Mouse (Mus musculus): ENCODE measurements around the gene Prss32. TPM values are rescaled to one million over a fixed set of nuclear protein-coding genes. Genes with fewer than 3 reads are reported as not detected.
"Not testable (repeated sequence)": the region's sequence is repeated elsewhere in the genome, so short reads cannot be mapped to it uniquely, and the experiment has no call there.

The Prss32 gene
- total and polyA plus RNA-seq, 2 experiments from 2014 or later, result 0.25 TPM; not detected in 1

DNA sequence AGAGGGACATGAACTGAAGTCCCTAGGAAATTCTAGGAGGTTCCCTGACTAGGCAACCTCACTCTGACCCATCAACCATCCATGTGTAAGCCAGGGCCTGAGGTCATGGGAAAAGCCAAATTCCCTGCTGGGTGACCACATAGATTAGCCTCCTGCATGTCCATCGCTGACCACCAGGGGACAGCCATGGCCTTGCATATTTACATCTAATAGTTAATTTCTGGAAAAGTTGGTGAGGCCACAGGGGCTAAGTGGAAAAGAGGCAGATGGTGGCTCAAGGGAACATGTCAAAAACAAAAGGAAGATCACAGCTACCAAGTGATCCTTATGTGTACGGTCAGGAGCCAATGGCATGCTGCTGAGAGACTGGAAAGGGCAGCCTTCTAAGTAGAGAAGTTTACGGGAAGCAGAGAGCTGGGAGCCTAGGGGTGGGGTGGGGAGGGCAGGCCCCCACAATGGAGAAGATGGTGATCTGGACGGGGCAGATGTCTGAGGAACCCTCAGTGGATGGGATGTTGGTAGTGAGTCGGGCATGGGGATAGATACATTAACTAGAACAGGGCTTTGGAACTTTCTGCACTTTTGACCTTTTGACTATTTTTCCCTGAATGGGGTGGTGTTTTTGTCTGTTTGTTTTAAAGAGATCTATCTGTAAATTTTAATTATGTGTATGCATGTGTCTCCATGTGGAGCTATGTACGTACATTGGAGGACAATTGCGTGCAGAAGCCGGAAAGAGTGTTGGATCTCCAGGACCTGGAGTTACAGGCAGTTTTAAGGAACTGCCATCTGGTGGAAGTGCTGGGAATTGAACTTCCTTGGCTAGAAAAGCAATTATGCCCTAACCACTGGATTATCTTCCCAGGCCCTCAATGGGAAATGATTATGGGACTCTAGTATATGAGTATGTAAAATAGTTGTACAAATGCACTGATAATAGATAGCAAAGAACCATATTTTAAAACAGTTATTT lies 30.5 kb downstream of the Prss32 start:
- TF ChIP-seq CTCF (IDR thresholded peaks at IDR 0.05; ENCODE audit: low read depth), result peak; percentile 88
- no peak overlapping the region for H3K4me2 ChIP-seq (ENCODE audit: low read depth, low read length)
- 40% methylated on average over 8 of the region's 8 CpGs for WGBS
- H3K36me3 ChIP-seq (ENCODE audit: insufficient read depth, low read length), result no peaks in the 10 kb centered on the region
- no peaks in the 10 kb centered on the region for H3K9me3 ChIP-seq (ENCODE audit: low read length)
- no peaks in the 10 kb centered on the region for H3K4me1 ChIP-seq (ENCODE audit: insufficient read depth, low read length)
- DNase-seq (ENCODE audit: low spot score) (peak; percentile 63), ATAC-seq (no peak)
- no peaks in the 10 kb centered on the region for H3K27me3 ChIP-seq (ENCODE audit: insufficient read depth, low read length)
- H3K4me3 ChIP-seq (ENCODE audit: low read length), result no peak overlapping the region
- H3K9ac ChIP-seq (replicated peaks; ENCODE audit: low read length), result no peak overlapping the region
- no peak overlapping the region for H3K27ac ChIP-seq

DNA sequence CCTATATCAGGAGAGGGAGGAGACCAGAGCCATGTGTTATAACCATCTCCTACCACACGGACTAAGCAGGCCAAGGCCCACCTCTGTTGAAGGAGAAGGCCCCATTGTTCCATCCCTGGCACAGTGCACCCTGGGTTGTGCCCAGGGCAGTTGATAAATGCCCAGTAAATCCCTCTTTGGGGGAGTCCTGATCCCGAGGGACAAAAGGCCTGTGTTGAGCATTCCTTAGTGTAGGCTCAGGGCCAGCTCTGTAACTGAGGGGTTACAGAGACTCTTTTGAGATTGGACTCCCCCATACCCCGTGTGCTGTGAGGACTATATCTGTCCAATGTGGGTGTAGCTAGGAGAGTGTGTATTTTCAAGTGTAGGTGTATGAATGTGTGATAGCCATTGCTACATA lies 33.1 kb downstream of the Prss32 start:
- Histone ChIP-seq H3K36me3 (ENCODE audit: insufficient read depth, low read length) (no peaks in the 10 kb centered on the region), H3K4me2 (ENCODE audit: low read depth, low read length) (no peak overlapping the region), H3K9me3 (ENCODE audit: low read length) (no peaks in the 10 kb centered on the region), H3K27ac (peak overlapping the region; percentile 46; the same call in 1 of the 2 replicates), H3K4me1 (ENCODE audit: insufficient read depth, low read length) (no peaks in the 10 kb centered on the region), H3K9ac (replicated peaks; ENCODE audit: low read length) (no peak overlapping the region), H3K27me3 (ENCODE audit: insufficient read depth, low read length) (no peaks in the 10 kb centered on the region), H3K4me3 (ENCODE audit: low read length) (no peak overlapping the region)
- 40% methylated on average over 3 of the region's 3 CpGs for WGBS
- TF ChIP-seq CTCF (IDR thresholded peaks at IDR 0.05; ENCODE audit: low read depth), result no peak
- ATAC-seq (peak; percentile 87; the same call in 1 of the 2 replicates), DNase-seq (ENCODE audit: low spot score) (peak; percentile 64)

DNA sequence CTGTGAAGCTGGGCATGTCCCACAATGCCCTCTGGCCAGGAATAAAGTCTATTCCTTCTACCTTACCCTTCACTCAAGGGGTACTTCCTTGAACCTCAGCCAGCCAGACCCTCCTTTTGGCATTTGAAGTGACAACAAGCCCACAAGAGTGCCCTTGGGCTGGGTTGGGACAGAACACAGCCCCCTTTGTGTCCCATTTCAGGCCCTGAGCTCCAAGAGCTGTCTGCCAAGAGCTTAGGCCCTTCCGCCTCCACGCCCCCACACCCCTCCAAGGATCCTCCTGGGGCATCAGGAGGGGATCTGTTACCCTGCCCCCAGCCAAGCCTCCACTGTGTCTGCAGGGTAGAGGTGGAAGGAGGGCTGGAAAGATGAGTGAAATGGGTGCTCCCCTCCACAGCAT lies 33.5 kb downstream of the Prss32 start:
- H3K27ac ChIP-seq, result peak overlapping the region; percentile 46; the same call in 1 of the 2 replicates
- no peaks in the 10 kb centered on the region for H3K36me3 ChIP-seq (ENCODE audit: insufficient read depth, low read length)
- H3K9ac ChIP-seq (replicated peaks; ENCODE audit: low read length), result no peak overlapping the region
- TF ChIP-seq CTCF (IDR thresholded peaks at IDR 0.05; ENCODE audit: low read depth), result no peak
- no peaks in the 10 kb centered on the region for H3K9me3 ChIP-seq (ENCODE audit: low read length)
- H3K4me1 ChIP-seq (ENCODE audit: insufficient read depth, low read length), result no peaks in the 10 kb centered on the region
- no peak overlapping the region for H3K4me2 ChIP-seq (ENCODE audit: low read depth, low read length)
- no peaks in the 10 kb centered on the region for H3K27me3 ChIP-seq (ENCODE audit: insufficient read depth, low read length)
- no peak overlapping the region for H3K4me3 ChIP-seq (ENCODE audit: low read length)
- DNase-seq (ENCODE audit: low spot score) (peak; percentile 40), ATAC-seq (peak; percentile 75; the same call in 1 of the 2 replicates)
- 90% methylated on average over 2 of the region's 2 CpGs for WGBS

DNA sequence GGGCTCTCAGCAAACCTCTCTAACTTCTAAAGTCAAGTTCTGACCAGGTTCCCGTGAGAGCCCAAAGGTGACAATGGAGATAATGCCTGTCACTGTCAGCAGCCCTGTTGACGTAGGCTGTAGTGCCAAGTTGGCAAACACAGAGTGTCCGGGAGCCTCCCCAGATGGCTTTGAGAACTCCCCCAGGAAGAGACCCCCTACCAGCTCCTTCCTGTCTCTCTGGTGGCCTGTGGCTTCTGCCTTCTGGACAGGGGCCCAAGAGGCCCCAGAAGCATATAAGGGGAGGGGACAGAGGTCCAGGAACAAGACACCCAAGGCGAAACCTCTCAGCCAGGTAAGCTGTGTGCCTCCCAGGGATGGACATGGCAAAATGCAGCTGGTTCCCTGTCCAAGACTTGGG lies 36.9 kb downstream of the Prss32 start, which contains the start of the genes Dcpp1 and Dcpp2:
Gene Dcpp1 (plus strand): TSS at position 301 of the 400 bp plus-strand sequence.
Gene Dcpp2 (plus strand): TSS at position 305 of the 400 bp plus-strand sequence.
- H3K4me1 ChIP-seq (ENCODE audit: insufficient read depth, low read length); H3K9ac ChIP-seq (replicated peaks; ENCODE audit: low read length); H3K36me3 ChIP-seq (ENCODE audit: insufficient read depth, low read length); H3K4me3 ChIP-seq (ENCODE audit: low read length); DNase-seq (ENCODE audit: low spot score); H3K9me3 ChIP-seq (ENCODE audit: low read length); H3K27me3 ChIP-seq (ENCODE audit: insufficient read depth, low read length); ATAC-seq; H3K27ac ChIP-seq; H3K4me2 ChIP-seq (ENCODE audit: low read depth, low read length): not testable (repeated sequence)
- WGBS, result 71% methylated on average over 4 of the region's 4 CpGs

Small RNAs within 50 kb of the gene (microRNA-seq; reads per million reads assigned to microRNA genes)
- 0.88 to 1.4 reads per million in 2 experiments for gene Mir5125

Other genes starting within 250 kb of the Prss32 start
- 37.6 and 44.0 TPM in 2 replicates for gene Zfp13, start 244.4 kb upstream of the Prss32 start, total RNA-seq (2014; rRNA removed)
- gene Zfp13, start 244.4 kb upstream of the Prss32 start, polyA plus RNA-seq (2015; fragmentation: Nextera tagmentation; extraction: Ambion mirVana), result 21.5 and 21.6 TPM in 2 replicates
- gene Zscan10, start 243.0 kb upstream of the Prss32 start, total RNA-seq (2014; rRNA removed), result 0.10 TPM in 1 of 2 replicates, not detected in the other
- gene Zscan10, start 243.0 kb upstream of the Prss32 start, polyA plus RNA-seq (2015; fragmentation: Nextera tagmentation; extraction: Ambion mirVana), result 0.14 and 0.26 TPM in 2 replicates
- 0.65 and 1.2 TPM in 2 replicates for gene Mmp25, start 198.6 kb upstream of the Prss32 start, total RNA-seq (2014; rRNA removed)
- 1.2 and 1.3 TPM in 2 replicates for gene Mmp25, start 198.6 kb upstream of the Prss32 start, polyA plus RNA-seq (2015; fragmentation: Nextera tagmentation; extraction: Ambion mirVana)
- not detected in 2 replicates for gene Bicdl2, start 183.3 kb upstream of the Prss32 start, total RNA-seq (2014; rRNA removed)
- 0.11 and 0.18 TPM in 2 replicates for gene Bicdl2, start 183.3 kb upstream of the Prss32 start, polyA plus RNA-seq (2015; fragmentation: Nextera tagmentation; extraction: Ambion mirVana)
- gene Hcfc1r1, start 170.3 kb upstream of the Prss32 start, total RNA-seq (2014; rRNA removed), result 107 and 126 TPM in 2 replicates
- gene Hcfc1r1, start 170.3 kb upstream of the Prss32 start, polyA plus RNA-seq (2015; fragmentation: Nextera tagmentation; extraction: Ambion mirVana), result 209 and 217 TPM in 2 replicates
- 16.1 and 28.1 TPM in 2 replicates for gene Thoc6, start 170.0 kb upstream of the Prss32 start, total RNA-seq (2014; rRNA removed)
- gene Thoc6, start 170.0 kb upstream of the Prss32 start, polyA plus RNA-seq (2015; fragmentation: Nextera tagmentation; extraction: Ambion mirVana), result 28.4 and 29.1 TPM in 2 replicates
- gene Tnfrsf12a, start 166.4 kb upstream of the Prss32 start, total RNA-seq (2014; rRNA removed), result 5.5 and 8.7 TPM in 2 replicates
- 7.3 and 7.7 TPM in 2 replicates for gene Tnfrsf12a, start 166.4 kb upstream of the Prss32 start, polyA plus RNA-seq (2015; fragmentation: Nextera tagmentation; extraction: Ambion mirVana)
- 0.75 and 1.0 TPM in 2 replicates for gene Cldn6, start 164.6 kb upstream of the Prss32 start, total RNA-seq (2014; rRNA removed)
- gene Cldn6, start 164.6 kb upstream of the Prss32 start, polyA plus RNA-seq (2015; fragmentation: Nextera tagmentation; extraction: Ambion mirVana), result 0.33 and 0.34 TPM in 2 replicates
- 1.0 and 1.9 TPM in 2 replicates for gene Cldn9, start 159.8 kb upstream of the Prss32 start, total RNA-seq (2014; rRNA removed)
- 1.1 and 1.2 TPM in 2 replicates for gene Cldn9, start 159.8 kb upstream of the Prss32 start, polyA plus RNA-seq (2015; fragmentation: Nextera tagmentation; extraction: Ambion mirVana)
- not detected in 2 replicates for gene 1520401A03Rik, start 121.1 kb upstream of the Prss32 start, total RNA-seq (2014; rRNA removed)
- gene 1520401A03Rik, start 121.1 kb upstream of the Prss32 start, polyA plus RNA-seq (2015; fragmentation: Nextera tagmentation; extraction: Ambion mirVana), result 0.19 and 0.26 TPM in 2 replicates
- gene Pkmyt1, start 117.5 kb upstream of the Prss32 start, total RNA-seq (2014; rRNA removed), result 27.1 and 27.8 TPM in 2 replicates
- 19.5 and 20.1 TPM in 2 replicates for gene Pkmyt1, start 117.5 kb upstream of the Prss32 start, polyA plus RNA-seq (2015; fragmentation: Nextera tagmentation; extraction: Ambion mirVana)
- 102 and 120 TPM in 2 replicates for gene Paqr4, start 103.0 kb upstream of the Prss32 start, total RNA-seq (2014; rRNA removed)
- gene Paqr4, start 103.0 kb upstream of the Prss32 start, polyA plus RNA-seq (2015; fragmentation: Nextera tagmentation; extraction: Ambion mirVana), result 69.4 and 72.1 TPM in 2 replicates
- 1.2 and 2.0 TPM in 2 replicates for gene Kremen2, start 98.0 kb upstream of the Prss32 start, total RNA-seq (2014; rRNA removed)
- 1.1 and 1.4 TPM in 2 replicates for gene Kremen2, start 98.0 kb upstream of the Prss32 start, polyA plus RNA-seq (2015; fragmentation: Nextera tagmentation; extraction: Ambion mirVana)
- gene Flywch1, start 72.3 kb upstream of the Prss32 start, total RNA-seq (2014; rRNA removed), result 230 and 258 TPM in 2 replicates
- 165 and 183 TPM in 2 replicates for gene Flywch1, start 72.3 kb upstream of the Prss32 start, polyA plus RNA-seq (2015; fragmentation: Nextera tagmentation; extraction: Ambion mirVana)
- gene Flywch2, start 57.8 kb upstream of the Prss32 start, total RNA-seq (2014; rRNA removed), result 63.3 and 83.8 TPM in 2 replicates
- 99.8 and 123 TPM in 2 replicates for gene Flywch2, start 57.8 kb upstream of the Prss32 start, polyA plus RNA-seq (2015; fragmentation: Nextera tagmentation; extraction: Ambion mirVana)
- gene Srrm2, start 53.3 kb upstream of the Prss32 start, total RNA-seq (2014; rRNA removed), result 133 and 144 TPM in 2 replicates
- 419 and 436 TPM in 2 replicates for gene Srrm2, start 53.3 kb upstream of the Prss32 start, polyA plus RNA-seq (2015; fragmentation: Nextera tagmentation; extraction: Ambion mirVana)
- gene Elob, start 14.7 kb upstream of the Prss32 start, total RNA-seq (2014; rRNA removed), result 755 and 1,410 TPM in 2 replicates
- 1,482 and 1,504 TPM in 2 replicates for gene Elob, start 14.7 kb upstream of the Prss32 start, polyA plus RNA-seq (2015; fragmentation: Nextera tagmentation; extraction: Ambion mirVana)
- gene Prss33, start 7.8 kb upstream of the Prss32 start, total RNA-seq (2014; rRNA removed), result not detected in 2 replicates
- gene Prss33, start 7.8 kb upstream of the Prss32 start, polyA plus RNA-seq (2015; fragmentation: Nextera tagmentation; extraction: Ambion mirVana), result not detected in 2 replicates
- 0.37 TPM in 1 of 2 replicates, not detected in the other for gene Prss41, start 317 bp downstream of the Prss32 start, total RNA-seq (2014; rRNA removed)
- gene Prss41, start 317 bp downstream of the Prss32 start, polyA plus RNA-seq (2015; fragmentation: Nextera tagmentation; extraction: Ambion mirVana), result 0.90 and 1.3 TPM in 2 replicates
- gene Prss21, start 24.2 kb downstream of the Prss32 start, total RNA-seq (2014; rRNA removed), result not detected in 2 replicates
- gene Prss21, start 24.2 kb downstream of the Prss32 start, polyA plus RNA-seq (2015; fragmentation: Nextera tagmentation; extraction: Ambion mirVana), result not detected in 2 replicates
- gene Dcpp1, start 37.0 kb downstream of the Prss32 start, total RNA-seq (2014; rRNA removed), result not detected in 2 replicates
- gene Dcpp1, start 37.0 kb downstream of the Prss32 start, polyA plus RNA-seq (2015; fragmentation: Nextera tagmentation; extraction: Ambion mirVana), result not detected in 2 replicates
- gene Dcpp2, start 37.0 kb downstream of the Prss32 start, total RNA-seq (2014; rRNA removed), result not detected in 2 replicates
- gene Dcpp2, start 37.0 kb downstream of the Prss32 start, polyA plus RNA-seq (2015; fragmentation: Nextera tagmentation; extraction: Ambion mirVana), result not detected in 2 replicates
- gene Dcpp3, start 73.6 kb downstream of the Prss32 start, total RNA-seq (2014; rRNA removed), result not detected in 2 replicates
- gene Dcpp3, start 73.6 kb downstream of the Prss32 start, polyA plus RNA-seq (2015; fragmentation: Nextera tagmentation; extraction: Ambion mirVana), result not detected in 2 replicates
- not detected in 2 replicates for gene Sbp, start 97.8 kb downstream of the Prss32 start, total RNA-seq (2014; rRNA removed)
- not detected in 2 replicates for gene Sbp, start 97.8 kb downstream of the Prss32 start, polyA plus RNA-seq (2015; fragmentation: Nextera tagmentation; extraction: Ambion mirVana)
- 1.4 TPM in 1 of 2 replicates, not detected in the other for gene Sbpl, start 111.4 kb downstream of the Prss32 start, total RNA-seq (2014; rRNA removed)
- gene Sbpl, start 111.4 kb downstream of the Prss32 start, polyA plus RNA-seq (2015; fragmentation: Nextera tagmentation; extraction: Ambion mirVana), result not detected in 2 replicates
- not detected in 2 replicates for gene Prss30, start 136.7 kb downstream of the Prss32 start, total RNA-seq (2014; rRNA removed)
- gene Prss30, start 136.7 kb downstream of the Prss32 start, polyA plus RNA-seq (2015; fragmentation: Nextera tagmentation; extraction: Ambion mirVana), result not detected in 2 replicates
- gene Prss22, start 154.2 kb downstream of the Prss32 start, total RNA-seq (2014; rRNA removed), result 0.42 TPM in 1 of 2 replicates, not detected in the other
- not detected in 2 replicates for gene Prss22, start 154.2 kb downstream of the Prss32 start, polyA plus RNA-seq (2015; fragmentation: Nextera tagmentation; extraction: Ambion mirVana)
- gene Prss27, start 194.3 kb downstream of the Prss32 start, total RNA-seq (2014; rRNA removed), result not detected in 2 replicates
- gene Prss27, start 194.3 kb downstream of the Prss32 start, polyA plus RNA-seq (2015; fragmentation: Nextera tagmentation; extraction: Ambion mirVana), result 0.14 TPM in 1 of 2 replicates, not detected in the other
- 106 and 109 TPM in 2 replicates for gene Kctd5, start 229.6 kb downstream of the Prss32 start, total RNA-seq (2014; rRNA removed)
- gene Kctd5, start 229.6 kb downstream of the Prss32 start, polyA plus RNA-seq (2015; fragmentation: Nextera tagmentation; extraction: Ambion mirVana), result 91.4 and 95.7 TPM in 2 replicates